Mouse (Mus musculus) left cerebral cortex, adult 2 months (tissue): Measurements from ENCODE around the gene Plcg2. TPM values are rescaled to one million over a fixed set of nuclear protein-coding genes. Genes with fewer than 3 reads are reported as not detected.
A peak's percentile ranks its signal among the peaks of the same experiment; 100 is the strongest.

Experiments used
- DNase-seq, 2 experiments: peaks; one replicate each; pipeline ENCODE4 v3.0.0; 2021 to 2022; ENCODE audit warnings: low spot score in 2 of 2, mixed read lengths in 1 of 2; ENCODE audit errors: extremely low spot score in 1 of 2
- H3K27ac ChIP-seq: fragments of 200-600 bp; 2 replicates; pipeline ENCODE4 v1.8.1; 2022
- H3K4me3 ChIP-seq: fragments of 200-600 bp; 2 replicates; pipeline ENCODE4 v1.8.1; 2022
- CTCF ChIP-seq: fragments of 200-600 bp; IDR thresholded peaks from 2 replicates; pipeline ENCODE4 v1.8.1; 2022; ENCODE audit warnings: antibody characterized with exemption, mild to moderate bottlenecking, moderate library complexity
- intact Hi-C: fragments of 180-260 bp; cut with DNase I; formaldehyde crosslinking; loops from one replicate; pipeline ENCODE4 v1.15.1; 2025
- total RNA-seq, 2 experiments: library from RNA; stranded (reverse); gene quantifications; 2 replicates each; pipeline ENCODE4 v1.2.3; 2021

Gene Plcg2
- total RNA-seq, 2 experiments from 2014 or later = 2.4 to 2.9 TPM

DNA sequence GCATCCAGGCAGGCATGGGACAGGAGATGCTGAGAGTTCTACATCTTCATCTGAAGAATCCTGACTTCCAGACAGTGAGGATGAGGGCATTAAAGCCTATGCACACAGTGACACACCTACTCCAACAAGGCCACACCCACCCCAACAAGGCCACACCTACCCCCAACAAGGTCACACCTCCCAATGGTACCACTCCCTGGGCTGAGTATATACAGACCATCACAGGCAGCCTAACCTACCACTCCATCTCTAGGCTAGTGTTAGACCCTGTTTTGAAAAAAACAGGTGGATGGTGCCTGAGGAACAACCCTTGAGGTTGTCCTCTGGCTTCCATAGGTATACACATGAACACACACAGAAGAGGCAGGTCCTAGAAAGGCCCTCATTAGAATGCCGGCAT is 154.2 kb downstream of the Plcg2 start:
- intact Hi-C loops = no loop called here
- no peak for DNase-seq
- Histone ChIP-seq H3K27ac (no peak overlapping the region), H3K4me3 (no peak overlapping the region)
- TF ChIP-seq CTCF = no peak

GRCm38 (mm10) chr8:117658990-117659389 is 160.9 kb downstream of the Plcg2 start:
- no peak overlapping the region for H3K4me3 ChIP-seq
- TF ChIP-seq CTCF = no peak; the same call in 1 of the 2 replicates
- H3K27ac ChIP-seq = no peak overlapping the region
- intact Hi-C loops = no loop called here
- DNase-seq = no peak

GRCm38 (mm10) chr8:117660358-117661031 is 162.4 kb downstream of the Plcg2 start:
- H3K27ac ChIP-seq = no peak overlapping the region
- intact Hi-C loops = no loop called here
- DNase-seq = peak; percentile 13 to 27
- H3K4me3 ChIP-seq = no peak overlapping the region
- no peak for TF ChIP-seq CTCF

- TF ChIP-seq CTCF = no peak
- no peak for DNase-seq
- intact Hi-C loops = no loop called here
- no peak overlapping the region for H3K27ac ChIP-seq
- no peak overlapping the region for H3K4me3 ChIP-seq
Measured at GRCm38 (mm10) chr8:117667349-117668124, 169.4 kb downstream of the Plcg2 start.

- TF ChIP-seq CTCF = no peak
- Histone ChIP-seq H3K27ac (no peak overlapping the region), H3K4me3 (no peak overlapping the region)
- DNase-seq = no peak
- intact Hi-C loops = no loop called here
Measured at GRCm38 (mm10) chr8:117670461-117670860, 172.4 kb downstream of the Plcg2 start.

DNA sequence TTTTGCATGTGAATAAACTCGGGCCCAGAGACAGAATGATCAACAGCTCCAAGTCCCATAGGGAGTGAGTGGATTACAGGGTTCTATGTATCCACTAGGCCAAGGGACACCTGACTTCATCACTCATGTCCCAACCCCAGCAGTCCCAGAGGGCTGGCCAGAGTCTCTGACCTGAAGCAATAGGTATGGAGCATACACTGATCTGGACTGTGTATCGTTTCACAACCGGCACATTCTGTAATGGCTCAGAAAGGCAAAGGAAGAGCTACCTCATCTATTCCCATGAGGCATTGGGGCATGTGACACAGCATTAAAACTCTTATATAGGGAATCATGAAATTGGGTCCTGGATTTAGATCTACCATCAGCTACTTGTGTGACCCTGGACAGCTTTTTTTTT is 174.5 kb downstream of the Plcg2 start:
- H3K27ac ChIP-seq = no peak overlapping the region
- no peak for DNase-seq
- H3K4me3 ChIP-seq = no peak overlapping the region
- TF ChIP-seq CTCF = no peak
- intact Hi-C loops = no loop called here

- DNase-seq = peak; percentile 31 to 43
- H3K4me3 ChIP-seq = peak within 1 kb of the TSS; percentile 73
- TF ChIP-seq CTCF = no peak
- intact Hi-C loops = no loop called here
- no peak within 1 kb of the TSS for H3K27ac ChIP-seq
Measured at GRCm38 (mm10) chr8:117673430-117673830, 175.3 kb downstream of the Plcg2 start, which contains the start of gene Sdr42e1. Gene Sdr42e1, minus strand, starts transcription at chr8:117673689.

GRCm38 (mm10) chr8:117675171-117675570 is 177.1 kb downstream of the Plcg2 start:
- H3K4me3 ChIP-seq = no peak overlapping the region
- DNase-seq = no peak
- intact Hi-C loops = no loop called here
- H3K27ac ChIP-seq = no peak overlapping the region
- TF ChIP-seq CTCF = no peak

- DNase-seq = no peak
- no peak for TF ChIP-seq CTCF
- intact Hi-C loops = no loop called here
- H3K27ac ChIP-seq = no peak overlapping the region
- no peak overlapping the region for H3K4me3 ChIP-seq
Measured at GRCm38 (mm10) chr8:117676460-117676859, 178.4 kb downstream of the Plcg2 start.

GRCm38 (mm10) chr8:117677011-117677410 is 178.9 kb downstream of the Plcg2 start:
- intact Hi-C loops = no loop called here
- no peak for DNase-seq
- Histone ChIP-seq H3K27ac (no peak overlapping the region), H3K4me3 (no peak overlapping the region)
- no peak for TF ChIP-seq CTCF

- Histone ChIP-seq H3K27ac (no peak overlapping the region), H3K4me3 (no peak overlapping the region)
- no peak for DNase-seq
- intact Hi-C loops = no loop called here
- no peak for TF ChIP-seq CTCF
Measured at GRCm38 (mm10) chr8:117678650-117679049, 180.6 kb downstream of the Plcg2 start.

GRCm38 (mm10) chr8:117683925-117684472 is 185.9 kb downstream of the Plcg2 start:
- DNase-seq = no peak
- intact Hi-C loops = no loop called here
- TF ChIP-seq CTCF = no peak
- Histone ChIP-seq H3K27ac (no peak overlapping the region), H3K4me3 (no peak overlapping the region)
